7 mouse cellular contexts compared by ENCODE assay signal in the genomic region with DNA sequence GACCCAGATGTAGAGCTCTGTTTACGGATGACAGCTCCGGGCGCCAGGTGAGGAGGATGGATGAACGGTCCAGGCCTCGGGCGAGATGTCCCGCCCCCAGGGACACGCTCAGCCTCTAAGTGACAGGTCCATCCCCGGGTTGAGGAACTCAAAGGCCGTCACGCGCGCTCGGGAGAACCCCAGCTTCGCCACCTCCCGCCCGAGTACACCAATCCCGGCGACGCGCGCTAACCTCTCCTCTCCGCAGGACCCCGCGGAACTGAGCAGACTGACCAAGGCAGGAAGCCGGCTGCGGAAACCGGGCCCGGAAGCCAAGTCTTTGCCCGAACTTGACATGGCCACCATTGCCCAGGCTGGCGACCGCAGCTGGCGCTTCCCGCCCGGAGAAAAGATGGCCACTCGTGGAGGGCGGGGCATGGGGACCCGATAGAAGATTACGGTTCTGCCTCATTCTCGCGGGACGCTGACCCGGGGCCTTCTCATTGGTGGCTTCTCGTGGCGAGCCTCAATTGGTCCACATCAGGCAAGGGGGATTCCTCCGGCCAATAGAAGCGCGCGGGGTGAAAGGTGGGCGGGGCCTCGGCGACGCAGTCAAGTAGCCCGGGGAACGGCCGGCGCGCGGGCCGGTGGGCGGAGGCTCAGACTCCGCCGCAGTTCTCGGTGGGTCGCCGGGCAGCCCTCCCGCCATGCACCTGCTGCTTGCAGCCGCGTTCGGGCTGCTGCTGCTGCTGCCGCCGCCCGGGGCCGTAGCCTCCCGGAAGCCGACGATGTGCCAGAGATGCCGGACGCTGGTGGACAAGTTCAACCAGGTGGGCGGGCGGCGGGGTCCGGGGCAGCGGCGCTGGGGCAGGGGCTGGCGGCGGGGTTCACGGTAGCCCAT. TPM values are rescaled to one million over a fixed set of nuclear protein-coding genes. Genes with fewer than 3 reads are reported as not detected.
DNase-seq lines count a peak whose midpoint lies in the region; ATAC-seq and TF ChIP-seq lines count a peak whose summit lies in the region.

Gene Alg12, minus strand, starts transcription at position 293 of the 880 bp plus-strand sequence.
Gene Creld2, plus strand, starts transcription at position 621 of the 880 bp plus-strand sequence.

- peak; percentile 80 for TF ChIP-seq POLR2A in small intestine, adult 2 months (IDR thresholded peaks at IDR 0.05; ENCODE audit: low read depth, low read length)

- peaks cover 19% of the 10 kb centered on the region for H3K4me1 ChIP-seq in embryonic facial prominence, embryonic 10.5 days
- peaks cover 2% of the 10 kb centered on the region; the same call in 1 of the 2 replicates for H3K4me1 ChIP-seq in intestine, postnatal 0 days (replicated peaks; ENCODE audit: control insufficient read depth, insufficient read depth, low read length)
- H3K4me1 ChIP-seq in midbrain, embryonic 12.5 days: peaks cover 23% of the 10 kb centered on the region
- peaks cover 25% of the 10 kb centered on the region; the same call in 1 of the 2 replicates for H3K4me1 ChIP-seq in small intestine, adult 2 months (ENCODE audit: control insufficient read depth, insufficient read depth, insufficient read length, low read length)

- TF ChIP-seq CTCF in intestine, postnatal 0 days (IDR thresholded peaks at IDR 0.05; ENCODE audit: low read depth): no peak
- no peak for TF ChIP-seq CTCF in small intestine, adult 2 months (IDR thresholded peaks at IDR 0.05; ENCODE audit: extremely low read depth, insufficient read length, insufficient replicate concordance, low read depth, low read length)

- no peaks in the 10 kb centered on the region for H3K9me3 ChIP-seq in embryonic facial prominence, embryonic 10.5 days
- H3K9me3 ChIP-seq in intestine, postnatal 0 days (ENCODE audit: control insufficient read depth): no peaks in the 10 kb centered on the region
- H3K9me3 ChIP-seq in midbrain, embryonic 12.5 days: no peaks in the 10 kb centered on the region

- peak within 1 kb of the TSS; percentile 86 for H3K27ac ChIP-seq in embryonic facial prominence, embryonic 10.5 days (replicated peaks)
- H3K27ac ChIP-seq in intestine, postnatal 0 days (ENCODE audit: low read depth, low read length): peak within 1 kb of the TSS; percentile 83
- H3K27ac ChIP-seq in midbrain, embryonic 12.5 days (replicated peaks): peak within 1 kb of the TSS; percentile 75
- peak within 1 kb of the TSS; percentile 67 for H3K27ac ChIP-seq in small intestine, adult 2 months (ENCODE audit: insufficient read depth, low read depth, low read length)

- H3K36me3 ChIP-seq in embryonic facial prominence, embryonic 10.5 days (replicated peaks): peaks cover 61% of the 10 kb centered on the region
- H3K36me3 ChIP-seq in intestine, postnatal 0 days (ENCODE audit: control insufficient read depth, insufficient read depth): peaks cover 38% of the 10 kb centered on the region
- peaks cover 44% of the 10 kb centered on the region for H3K36me3 ChIP-seq in midbrain, embryonic 12.5 days
- peaks cover 34% of the 10 kb centered on the region for H3K36me3 ChIP-seq in small intestine, adult 2 months (ENCODE audit: control insufficient read depth, insufficient read depth, low read length)

- H3K4me2 ChIP-seq in intestine, postnatal 0 days (replicated peaks; ENCODE audit: low read depth): peak within 1 kb of the TSS; percentile 95
- H3K4me2 ChIP-seq in midbrain, embryonic 12.5 days (replicated peaks): peak within 1 kb of the TSS; percentile 90

- peak; percentile 98 for ATAC-seq in intestine, postnatal 0 days
- ATAC-seq in midbrain, embryonic 12.5 days (ENCODE audit: low FRiP score, low read depth): peak; percentile 99

- DNase-seq in adrenal gland, postnatal 10 days: peak; percentile 99
- DNase-seq in embryonic facial prominence, embryonic 10.5 days (ENCODE audit: low spot score): peak; percentile 100
- peak; percentile 89 for DNase-seq in gonadal fat pad, adult 2 months (ENCODE audit: low read depth)
- DNase-seq in left cerebral cortex, postnatal 4 days: peak; percentile 100

- WGBS in embryonic facial prominence, embryonic 10.5 days: under 1% methylated on average over 88 of the region's 88 CpGs
- under 1% methylated on average over 87 of the region's 88 CpGs for WGBS in intestine, postnatal 0 days
- WGBS in midbrain, embryonic 12.5 days: under 1% methylated on average over 84 of the region's 88 CpGs
- under 1% methylated on average over 88 of the region's 88 CpGs for WGBS in small intestine, adult 2 months

- no peaks in the 10 kb centered on the region for H3K27me3 ChIP-seq in embryonic facial prominence, embryonic 10.5 days (replicated peaks; ENCODE audit: low read depth, poor library complexity, severe bottlenecking)
- no peaks in the 10 kb centered on the region for H3K27me3 ChIP-seq in intestine, postnatal 0 days (replicated peaks; ENCODE audit: control insufficient read depth, insufficient read depth, low read length)
- H3K27me3 ChIP-seq in midbrain, embryonic 12.5 days: no peaks in the 10 kb centered on the region
- H3K27me3 ChIP-seq in small intestine, adult 2 months (ENCODE audit: control insufficient read depth, insufficient read depth, low read length): no peaks in the 10 kb centered on the region

- H3K4me3 ChIP-seq in embryonic facial prominence, embryonic 10.5 days: peak within 1 kb of the TSS; percentile 78
- H3K4me3 ChIP-seq in intestine, postnatal 0 days (ENCODE audit: low read depth, low read length): peak within 1 kb of the TSS; percentile 88
- H3K4me3 ChIP-seq in midbrain, embryonic 12.5 days: peak within 1 kb of the TSS; percentile 92
- H3K4me3 ChIP-seq in small intestine, adult 2 months (ENCODE audit: low read depth, low read length): peak within 1 kb of the TSS; percentile 84

- intact Hi-C loops in left cerebral cortex, postnatal 4 days (cut with DNase I): loop anchor here (10.0 kb wide), 1 partner anchor 54 kb away; no protein-coding TSS in a partner anchor

- peak within 1 kb of the TSS; percentile 79 for H3K9ac ChIP-seq in intestine, postnatal 0 days (ENCODE audit: low read depth, low read length)
- H3K9ac ChIP-seq in midbrain, embryonic 12.5 days (replicated peaks): peak within 1 kb of the TSS; percentile 87

RNA-seq across cellular contexts. Expression of gene Alg12, which starts in this region (rescaled TPM):
- 10 to 100 TPM; 10.4 to 10.7 TPM for total RNA-seq in adrenal gland, postnatal 10 days (2021)
- 10.9 and 12.5 TPM in 2 replicates for polyA plus RNA-seq in embryonic facial prominence, embryonic 10.5 days (2016; fragmentation: Nextera tagmentation; extraction: Ambion mirVana)
- polyA plus RNA-seq in gonadal fat pad, adult 2 months (2012; rRNA removed): 17.9 and 19.6 TPM in 2 replicates
- polyA plus RNA-seq in intestine, postnatal 0 days (2015; fragmentation: Nextera tagmentation; extraction: Ambion mirVana): 7.3 and 8.4 TPM in 2 replicates
- 10 to 100 TPM; 10.1 to 11.5 TPM for total RNA-seq in left cerebral cortex, postnatal 4 days (2021)
- 8.3 and 9.3 TPM in 2 replicates for polyA plus RNA-seq in midbrain, embryonic 12.5 days (2016; fragmentation: Nextera tagmentation; extraction: Ambion mirVana)
- polyA plus RNA-seq in small intestine, adult 2 months (2012; rRNA removed): 14.5 and 16.4 TPM in 2 replicates

RNA-seq across cellular contexts. Expression of gene Creld2, which starts in this region (rescaled TPM):
- 10 to 100 TPM; 26.6 to 34.4 TPM for total RNA-seq in adrenal gland, postnatal 10 days (2021)
- polyA plus RNA-seq in embryonic facial prominence, embryonic 10.5 days (2016; fragmentation: Nextera tagmentation; extraction: Ambion mirVana): 92.2 and 93.9 TPM in 2 replicates
- 106 and 153 TPM in 2 replicates for polyA plus RNA-seq in gonadal fat pad, adult 2 months (2012; rRNA removed)
- 67.8 and 67.9 TPM in 2 replicates for polyA plus RNA-seq in intestine, postnatal 0 days (2015; fragmentation: Nextera tagmentation; extraction: Ambion mirVana)
- total RNA-seq in left cerebral cortex, postnatal 4 days (2021): 10 to 100 TPM; 26.2 to 35.6 TPM
- polyA plus RNA-seq in midbrain, embryonic 12.5 days (2016; fragmentation: Nextera tagmentation; extraction: Ambion mirVana): 58.8 and 62.5 TPM in 2 replicates
- 55.7 and 59.1 TPM in 2 replicates for polyA plus RNA-seq in small intestine, adult 2 months (2012; rRNA removed)

Comparison
In these comparisons a context has a peak if more than half of its experiments do, and no peak if none do; other contexts are left out.
1. Peak in every context shown above with its lines: DNase-seq, ATAC-seq, H3K4me3 ChIP-seq and H3K27ac ChIP-seq.